Mouse (Mus musculus) gastrocnemius, postnatal 10 days (tissue): ENCODE results near the gene Npm1. TPM values are rescaled to one million over a fixed set of nuclear protein-coding genes. Genes with fewer than 3 reads are reported as not detected.

Experiments
- total RNA-seq, 2 experiments: library from RNA; stranded (reverse); gene quantifications; 2 replicates each; pipeline ENCODE4 v1.2.3; 2021

Npm1 gene
- total RNA-seq, 2 experiments from 2014 or later, result 197 to 218 TPM

Other genes starting within 250 kb of the Npm1 start
- 1 to 10 TPM; 7.3 to 9.3 TPM for gene Fgf18, start 15.8 kb downstream of the Npm1 start, total RNA-seq
- gene Tlx3, start 40.4 kb upstream of the Npm1 start, total RNA-seq, result not detected
- gene Gm12117, start 113.5 kb upstream of the Npm1 start, total RNA-seq, result not detected